Mouse (Mus musculus) C2C12 (cell line): ENCODE measurements at regions not wholly inside any gene's neighbourhood (a gene's known extent, or its start where the extent isn't known, plus 50 kb on each side); places are given as distances from the start of the nearest gene placed in this dataset.

ENCODE experiments used
- CTCF ChIP-seq: IDR thresholded peaks from one replicate; pipeline ENCODE4 v1.5.1; 2011; ENCODE audit not compliant: control insufficient read depth, insufficient read depth, insufficient read length
- FOSL1 ChIP-seq: IDR thresholded peaks from one replicate; pipeline ENCODE4 v1.8.0; 2011; ENCODE audit warnings: mild to moderate bottlenecking, low read length; ENCODE audit not compliant: poor library complexity, insufficient read depth, severe bottlenecking
- MAX ChIP-seq: IDR thresholded peaks from one replicate; pipeline ENCODE4 v1.6.1; 2011; ENCODE audit warnings: mild to moderate bottlenecking, control low read depth
- MYOD1 ChIP-seq: IDR thresholded peaks from one replicate; pipeline ENCODE4 v1.6.1; 2011; ENCODE audit warnings: low read depth; ENCODE audit not compliant: control insufficient read depth, insufficient read length
- MYOG ChIP-seq: IDR thresholded peaks from one replicate; pipeline ENCODE4 v1.6.1; 2011; ENCODE audit not compliant: control insufficient read depth, insufficient read length; ENCODE audit errors: extremely low read depth
- USF1 ChIP-seq: IDR thresholded peaks from one replicate; pipeline ENCODE4 v1.6.1; 2011; ENCODE audit warnings: low read depth, mild to moderate bottlenecking, control low read depth, moderate library complexity

DNA sequence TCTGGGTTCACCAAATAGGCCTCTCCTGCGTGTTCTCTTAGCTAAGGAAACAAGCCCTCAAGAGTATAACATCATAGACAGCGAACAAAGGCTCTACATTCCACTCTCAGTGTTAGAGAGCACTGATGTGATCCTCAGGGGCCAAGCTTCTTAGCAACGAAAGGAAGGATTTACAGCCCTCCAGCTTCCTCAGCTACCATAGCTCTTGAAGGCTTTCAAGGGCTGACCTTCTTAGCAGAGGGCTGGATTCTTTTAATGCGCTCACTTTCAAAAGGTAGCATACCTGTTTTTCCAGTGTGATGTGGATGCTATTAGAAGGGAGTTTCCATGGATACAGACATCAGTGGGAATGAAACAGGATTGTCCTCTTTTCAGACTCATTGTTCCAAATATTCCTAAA is 114.6 kb downstream of the Tusc1 start:
- TF ChIP-seq CTCF (no peak), USF1 (no peak), MYOG (no peak), MAX (no peak), FOSL1 (no peak), MYOD1 (no peak)
